Mouse (Mus musculus) right cerebral cortex, adult 18-20 months (tissue): ENCODE data around the gene Tnfaip3.

Experiments used
- DNase-seq: peaks from one replicate; pipeline ENCODE4 v3.0.0; 2022; ENCODE audit warnings: mixed read lengths

Tnfaip3 gene

GRCm38 (mm10) chr10:19015257-19015862 lies at the start of gene Tnfaip3:
Tnfaip3 (minus strand) TSS chr10:19015657.
- DNase-seq = peak; percentile 93

- no peak for DNase-seq
Measured at GRCm38 (mm10) chr10:19064651-19065601, 49.5 kb upstream of the Tnfaip3 start.

- DNase-seq = no peak
Measured at GRCm38 (mm10) chr10:19063670-19064069, 48.2 kb upstream of the Tnfaip3 start.

- no peak for DNase-seq
Measured at GRCm38 (mm10) chr10:19063208-19063607, 47.8 kb upstream of the Tnfaip3 start.

GRCm38 (mm10) chr10:19062098-19062905 lies 46.8 kb upstream of the Tnfaip3 start:
- DNase-seq = peak; percentile 20

- DNase-seq = no peak
Measured at GRCm38 (mm10) chr10:19061201-19061600, 45.7 kb upstream of the Tnfaip3 start.

GRCm38 (mm10) chr10:19053524-19053923 lies 38.1 kb upstream of the Tnfaip3 start:
- no peak for DNase-seq

GRCm38 (mm10) chr10:19045986-19046385 lies 30.5 kb upstream of the Tnfaip3 start:
- no peak for DNase-seq

- no peak for DNase-seq
Measured at GRCm38 (mm10) chr10:19044765-19045516, 29.5 kb upstream of the Tnfaip3 start.

GRCm38 (mm10) chr10:19043529-19044262 lies 28.2 kb upstream of the Tnfaip3 start:
- DNase-seq = peak; percentile 22

- DNase-seq = no peak
Measured at GRCm38 (mm10) chr10:19040147-19040546, 24.7 kb upstream of the Tnfaip3 start.

GRCm38 (mm10) chr10:19034764-19035163 lies 19.3 kb upstream of the Tnfaip3 start:
- DNase-seq = no peak

GRCm38 (mm10) chr10:19033696-19034095 lies 18.2 kb upstream of the Tnfaip3 start:
- no peak for DNase-seq

- no peak for DNase-seq
Measured at GRCm38 (mm10) chr10:19031875-19032274, 16.4 kb upstream of the Tnfaip3 start.

- no peak for DNase-seq
Measured at GRCm38 (mm10) chr10:19030628-19031027, 15.2 kb upstream of the Tnfaip3 start.

- no peak for DNase-seq
Measured at GRCm38 (mm10) chr10:19026710-19027109, 11.3 kb upstream of the Tnfaip3 start.

GRCm38 (mm10) chr10:19024353-19024752 lies 8.9 kb upstream of the Tnfaip3 start:
- DNase-seq = no peak

GRCm38 (mm10) chr10:19023622-19024326 lies 8.3 kb upstream of the Tnfaip3 start:
- DNase-seq = no peak

GRCm38 (mm10) chr10:19022272-19022671 lies 6.8 kb upstream of the Tnfaip3 start:
- no peak for DNase-seq

- DNase-seq = no peak
Measured at GRCm38 (mm10) chr10:19016823-19017471, 1.5 kb upstream of the Tnfaip3 start.
